Mouse (Mus musculus) lung, embryonic 15.5 days (tissue): ENCODE results near the gene Gm8947. TPM values are rescaled to one million over a fixed set of nuclear protein-coding genes. Genes with fewer than 3 reads are reported as not detected.
A peak's percentile ranks its signal among the peaks of the same experiment; 100 is the strongest.

Experiments
- ATAC-seq: fragments of 200-750 bp; cut with Nextera tagmentation; 2 replicates; pipeline ENCODE4 v1.8.0; 2017; ENCODE audit warnings: moderate number of reproducible peaks, borderline replicate concordance; ENCODE audit not compliant: low FRiP score, low TSS enrichment; ENCODE audit errors: extremely low read depth
- H3K27ac ChIP-seq: fragments of 300-500 bp; sonication (generic); 2 replicates; pipeline ENCODE4 v1.5.1; 2015; ENCODE audit warnings: moderate library complexity, mild to moderate bottlenecking, inconsistent platforms
- H3K27me3 ChIP-seq: fragments of 300-500 bp; sonication (generic); 2 replicates; pipeline ENCODE4 v1.6.1; 2015; ENCODE audit warnings: inconsistent platforms
- H3K36me3 ChIP-seq: fragments of 300-500 bp; sonication (generic); 2 replicates; pipeline ENCODE4 v1.6.1; 2015; ENCODE audit warnings: inconsistent platforms
- H3K4me1 ChIP-seq: fragments of 300-500 bp; sonication (generic); 2 replicates; pipeline ENCODE4 v1.6.1; 2015; ENCODE audit warnings: inconsistent platforms
- H3K4me2 ChIP-seq: fragments of 300-500 bp; sonication (generic); 2 replicates; pipeline ENCODE4 v1.6.1; 2015; ENCODE audit warnings: inconsistent platforms, mild to moderate bottlenecking, moderate library complexity
- H3K4me3 ChIP-seq: fragments of 300-500 bp; sonication (generic); 2 replicates; pipeline ENCODE4 v1.5.1; 2015; ENCODE audit warnings: mild to moderate bottlenecking, inconsistent platforms
- H3K9ac ChIP-seq: fragments of 300-500 bp; sonication (generic); 2 replicates; pipeline ENCODE4 v1.6.1; 2015; ENCODE audit warnings: inconsistent platforms
- H3K9me3 ChIP-seq: fragments of 300-500 bp; sonication (generic); 2 replicates; pipeline ENCODE4 v1.6.1; 2016; ENCODE audit warnings: inconsistent platforms
- WGBS: fragments of 180-500 bp; shearing (Covaris S2); methylation state at CpG from one replicate; pipeline ENCODE4 v1.1.7; 2015; 5-methylcytosine and 5-hydroxymethylcytosine counted together
- polyA plus RNA-seq: library from polyadenylated mRNA; unstranded; fragments of >200 nt; fragmentation: Nextera tagmentation; extraction: Ambion mirVana; gene quantifications from 2 replicates; pipeline ENCODE4 v1.2.1, GENCODE M21; 2015

Gene Gm8947
- polyA plus RNA-seq, 1 experiment from 2014 or later: 0.09 TPM

GRCm38 (mm10) chr1:151236141-151236930 is 44.2 kb downstream of the Gm8947 start:
- no peaks in the 10 kb centered on the region for H3K27me3 ChIP-seq
- H3K4me1 ChIP-seq: 0 out of 2 replicates have a peak, but pooled peaks cover 10% of the 10 kb centered on the region
- peak overlapping the region; percentile 26; the same call in 1 of the 2 replicates for H3K27ac ChIP-seq
- no peaks in the 10 kb centered on the region for H3K9me3 ChIP-seq
- no peak; the same call in 1 of the 2 replicates for ATAC-seq
- H3K36me3 ChIP-seq: no peaks in the 10 kb centered on the region
- H3K9ac ChIP-seq: no peak overlapping the region
- no peak overlapping the region for H3K4me2 ChIP-seq
- 54% methylated on average over 13 of the region's 13 CpGs for WGBS
- H3K4me3 ChIP-seq: no peak overlapping the region

- Histone ChIP-seq H3K27ac (no peak overlapping the region), H3K4me1 (0 out of 2 replicates have a peak, but pooled peaks cover 10% of the 10 kb centered on the region), H3K4me3 (no peak overlapping the region), H3K4me2 (no peak overlapping the region), H3K27me3 (no peaks in the 10 kb centered on the region), H3K9me3 (no peaks in the 10 kb centered on the region), H3K9ac (no peak overlapping the region), H3K36me3 (no peaks in the 10 kb centered on the region)
- no peak for ATAC-seq
- WGBS: 58% methylated on average over 3 of the region's 3 CpGs
These were observed 45.6 kb downstream of the Gm8947 start for GRCm38 (mm10) chr1:151237780-151238179.

GRCm38 (mm10) chr1:151243332-151243731 is 51.2 kb downstream of the Gm8947 start:
- H3K4me1 ChIP-seq: no peaks in the 10 kb centered on the region
- no peak overlapping the region for H3K4me3 ChIP-seq
- H3K36me3 ChIP-seq: no peaks in the 10 kb centered on the region
- 69% methylated on average over 4 of the region's 4 CpGs for WGBS
- H3K4me2 ChIP-seq: no peak overlapping the region
- H3K9ac ChIP-seq: no peak overlapping the region
- H3K27me3 ChIP-seq: no peaks in the 10 kb centered on the region
- no peak for ATAC-seq
- no peak overlapping the region for H3K27ac ChIP-seq
- H3K9me3 ChIP-seq: no peaks in the 10 kb centered on the region

Other genes with a start within 250 kb of the Gm8947 start
- 9.3 and 13.0 TPM in 2 replicates for gene Hmcn1, start 198.9 kb upstream of the Gm8947 start, polyA plus RNA-seq
- 0.11 TPM in 1 of 2 replicates, not detected in the other for gene Gm47985, start 9.8 kb upstream of the Gm8947 start, polyA plus RNA-seq
- not detected in 2 replicates for gene Gm47995, start 6.1 kb downstream of the Gm8947 start, polyA plus RNA-seq
- not detected in 2 replicates for gene 3110040M04Rik, start 11.7 kb downstream of the Gm8947 start, polyA plus RNA-seq
- gene Gm47996, start 17.8 kb downstream of the Gm8947 start, polyA plus RNA-seq: not detected in 2 replicates
- gene Ivns1abp, start 152.1 kb downstream of the Gm8947 start, polyA plus RNA-seq: 236 and 242 TPM in 2 replicates
- gene Swt1, start 236.1 kb downstream of the Gm8947 start, polyA plus RNA-seq: 23.7 and 26.2 TPM in 2 replicates
- gene Trmt1l, start 236.2 kb downstream of the Gm8947 start, polyA plus RNA-seq: 41.1 and 42.7 TPM in 2 replicates